Mouse (Mus musculus) bone marrow macrophage, adult 2 months (primary cell): ENCODE data around the gene Tceal7.

ENCODE experiments used
- CTCF ChIP-seq: IDR thresholded peaks from 2 replicates; pipeline ENCODE4 v1.5.1; 2012; ENCODE audit warnings: low read depth, mild to moderate bottlenecking, low read length, moderate library complexity
- POLR2A ChIP-seq: IDR thresholded peaks from 2 replicates; pipeline ENCODE4 v1.6.1; 2012; ENCODE audit warnings: mild to moderate bottlenecking, low read depth, low read length, borderline replicate concordance

DNA sequence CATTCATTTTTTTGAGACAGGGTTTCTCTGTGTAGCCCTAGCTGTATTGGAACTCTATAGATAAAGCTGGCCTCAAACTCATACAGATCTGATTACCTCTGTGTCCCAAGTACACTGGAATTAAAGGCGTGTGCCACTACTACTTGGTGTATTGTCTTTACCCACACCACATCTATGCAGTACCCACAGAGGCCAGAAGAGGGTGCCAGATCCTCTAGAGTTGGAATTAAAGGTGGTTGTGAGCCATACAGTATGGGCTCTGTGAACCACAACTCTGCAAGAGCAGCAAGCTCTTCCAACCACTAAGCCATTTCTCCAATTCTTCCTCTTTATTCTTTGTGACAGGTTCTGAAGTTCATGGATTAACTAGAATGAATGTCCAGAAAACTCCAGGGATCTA lies 17.7 kb upstream of the Tceal7 start:
- no peak for TF ChIP-seq POLR2A
- TF ChIP-seq CTCF, result no peak
